Mouse (Mus musculus) hindbrain, embryonic 16.5 days (tissue): ENCODE data around the gene Zfp759. TPM values are rescaled to one million over a fixed set of nuclear protein-coding genes. Genes with fewer than 3 reads are reported as not detected.
"Not testable (repeated sequence)": the region's sequence is repeated elsewhere in the genome, so short reads cannot be mapped to it uniquely, and the experiment has no call there.

Experiments
- ATAC-seq: fragments of 200-750 bp; cut with Nextera tagmentation; 2 replicates; pipeline ENCODE4 v1.8.0; 2017; ENCODE audit warnings: moderate TSS enrichment, moderate library complexity
- H3K27ac ChIP-seq: fragments of 300-500 bp; sonication (generic); 2 replicates; pipeline ENCODE4 v1.5.1; 2014; ENCODE audit warnings: low read depth, mild to moderate bottlenecking, control low read depth, low read length, moderate library complexity
- H3K27me3 ChIP-seq: fragments of 300-500 bp; sonication (generic); replicated peaks from 2 replicates; pipeline ENCODE4 v1.6.1; 2014; ENCODE audit warnings: low read length; ENCODE audit not compliant: control insufficient read depth, insufficient read depth
- H3K36me3 ChIP-seq: fragments of 300-500 bp; sonication (generic); 2 replicates; pipeline ENCODE4 v1.6.1; 2014; ENCODE audit warnings: mild to moderate bottlenecking, low read length, moderate library complexity, mixed read lengths; ENCODE audit not compliant: control insufficient read depth, insufficient read depth
- H3K4me1 ChIP-seq: fragments of 300-500 bp; sonication (generic); 2 replicates; pipeline ENCODE4 v1.6.1; 2014; ENCODE audit warnings: low read depth, low read length; ENCODE audit not compliant: control insufficient read depth, insufficient read depth
- H3K4me2 ChIP-seq: fragments of 300-500 bp; sonication (generic); 2 replicates; pipeline ENCODE4 v1.6.1; 2014; ENCODE audit warnings: mild to moderate bottlenecking, low read length, control low read depth, moderate library complexity
- H3K4me3 ChIP-seq: fragments of 300-500 bp; sonication (generic); 2 replicates; pipeline ENCODE4 v1.5.1; 2014; ENCODE audit warnings: mild to moderate bottlenecking, low read length, control low read depth, moderate library complexity
- H3K9ac ChIP-seq: fragments of 300-500 bp; sonication (generic); 2 replicates; pipeline ENCODE4 v1.6.1; 2014; ENCODE audit warnings: low read depth, mild to moderate bottlenecking, control low read depth, low read length, moderate library complexity
- H3K9me3 ChIP-seq: fragments of 300-500 bp; sonication (generic); 2 replicates; pipeline ENCODE4 v1.6.1; 2014; ENCODE audit warnings: mild to moderate bottlenecking, low read length, moderate library complexity; ENCODE audit not compliant: control insufficient read depth
- WGBS: fragments of 180-500 bp; shearing (Covaris S2); extraction: QIAGEN DNeasy Blood & Tissue Kit; methylation state at CpG from one replicate; pipeline ENCODE4 v1.1.7; 2014; 5-methylcytosine and 5-hydroxymethylcytosine counted together
- polyA plus RNA-seq: library from polyadenylated mRNA; unstranded; fragments of >200 nt; fragmentation: Nextera tagmentation; extraction: Ambion mirVana; gene quantifications from 2 replicates; pipeline ENCODE4 v1.2.1, GENCODE M21; 2015

Zfp759 gene
- 4.6 and 5.0 TPM in 2 replicates for polyA plus RNA-seq

DNA sequence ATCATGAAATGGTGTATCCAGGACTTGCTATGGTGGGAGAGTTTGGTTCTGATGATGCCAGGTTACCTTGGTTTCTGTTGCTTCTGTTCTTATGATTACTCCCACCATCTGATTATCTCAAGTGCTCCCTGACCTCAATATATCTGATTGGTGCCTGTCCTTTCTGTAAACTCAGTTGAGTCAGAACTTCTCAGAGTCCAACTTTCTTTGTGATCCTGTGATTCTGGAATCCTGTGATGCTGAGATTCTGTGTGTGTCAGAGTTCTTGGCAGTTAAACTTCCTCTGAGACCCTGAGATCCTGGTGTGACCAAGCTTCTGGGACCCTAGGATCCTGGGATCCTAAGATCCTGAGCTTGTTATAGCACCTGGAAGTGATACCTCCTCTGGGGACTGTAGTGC, at the start of gene Zfp759:
TSS of gene Zfp759 (plus strand) at position 301 of the 400 bp plus-strand sequence.
- ATAC-seq, H3K4me3 ChIP-seq, H3K27ac ChIP-seq, H3K4me2 ChIP-seq, H3K4me1 ChIP-seq, H3K9ac ChIP-seq, H3K9me3 ChIP-seq, H3K36me3 ChIP-seq, H3K27me3 ChIP-seq: not testable (repeated sequence)

DNA sequence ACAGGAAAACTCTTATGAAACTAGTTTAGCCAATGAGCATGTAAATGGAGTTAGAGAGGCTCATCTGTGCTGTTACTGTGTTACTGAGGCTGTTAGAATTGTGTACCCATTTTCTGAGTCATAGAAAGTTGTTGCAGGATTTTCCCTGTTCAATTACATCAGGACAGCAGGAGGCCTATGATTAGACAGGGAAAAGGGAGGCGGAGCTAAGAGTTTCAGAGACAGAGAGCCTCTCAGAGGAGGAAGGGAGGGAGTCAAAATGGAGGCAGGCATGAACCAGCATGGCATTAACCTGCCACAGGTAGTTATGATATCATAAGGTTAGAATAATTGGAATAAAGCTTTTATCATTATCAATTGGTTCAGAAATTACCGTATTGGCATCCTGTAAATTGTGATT, 48.7 kb upstream of the Zfp759 start:
- WGBS, result 100% methylated on average over 2 of the region's 2 CpGs
- H3K4me2 ChIP-seq, result no peak overlapping the region
- ATAC-seq, result no peak
- no peak overlapping the region for H3K4me3 ChIP-seq
- no peaks in the 10 kb centered on the region for H3K4me1 ChIP-seq
- no peak overlapping the region for H3K27ac ChIP-seq
- peaks cover 54% of the 10 kb centered on the region for H3K36me3 ChIP-seq
- no peaks in the 10 kb centered on the region for H3K27me3 ChIP-seq
- peaks cover 34% of the 10 kb centered on the region for H3K9me3 ChIP-seq
- H3K9ac ChIP-seq, result no peak overlapping the region

DNA sequence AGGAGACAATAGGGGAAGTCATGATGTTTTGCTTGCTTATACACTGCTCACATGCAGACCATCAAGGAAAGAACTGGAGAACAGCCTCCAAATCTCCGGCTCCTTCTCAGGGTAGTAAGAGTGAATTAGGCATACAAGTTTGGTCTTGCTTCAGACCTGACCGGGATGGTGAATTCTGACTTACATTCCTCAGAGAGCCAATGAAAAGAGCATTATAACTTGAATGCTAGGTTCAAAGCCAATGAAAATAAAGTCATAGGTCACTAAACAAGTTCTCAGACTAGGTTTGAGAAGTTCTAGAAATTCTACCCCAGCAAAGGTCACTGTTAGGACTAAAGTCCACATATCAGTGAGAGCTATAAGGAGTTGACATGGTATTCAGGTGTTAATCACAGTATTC, 44.2 kb upstream of the Zfp759 start:
- 98% methylated on average over 2 of the region's 2 CpGs for WGBS
- H3K36me3 ChIP-seq, result peaks cover 29% of the 10 kb centered on the region
- no peaks in the 10 kb centered on the region for H3K27me3 ChIP-seq
- H3K9me3 ChIP-seq, result peaks cover 15% of the 10 kb centered on the region
- no peak overlapping the region for H3K9ac ChIP-seq
- ATAC-seq, result no peak
- H3K4me2 ChIP-seq, result no peak overlapping the region
- no peak overlapping the region for H3K4me3 ChIP-seq
- peaks cover 7% of the 10 kb centered on the region for H3K4me1 ChIP-seq
- H3K27ac ChIP-seq, result no peak overlapping the region

DNA sequence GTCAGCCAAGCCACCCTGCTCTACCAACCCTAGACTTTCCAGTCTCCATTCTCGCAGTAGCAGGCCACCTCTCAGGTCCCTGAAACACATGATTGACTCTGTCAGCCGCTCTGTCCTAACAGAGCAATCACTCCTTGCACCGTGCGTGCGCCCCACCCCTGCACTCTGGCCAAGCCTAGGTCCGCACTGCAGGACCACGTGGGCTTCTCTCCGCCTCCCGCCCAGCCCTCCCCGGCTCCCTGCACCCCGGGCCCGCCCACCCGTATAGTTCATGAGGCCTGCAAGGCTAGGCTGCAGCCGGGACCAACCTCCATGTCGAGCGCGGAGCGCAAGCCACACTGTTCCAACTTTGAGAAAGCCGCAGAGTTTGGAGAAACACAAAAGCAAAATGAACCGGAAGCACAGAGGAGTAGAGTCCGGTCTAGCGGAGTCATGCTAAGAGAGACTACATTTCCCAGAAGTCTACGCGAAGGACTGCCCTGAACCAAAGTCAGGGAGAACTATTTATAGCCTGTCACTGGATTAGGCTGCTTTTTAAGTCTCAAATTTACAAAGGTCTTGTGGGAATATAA, 40.2 kb upstream of the Zfp759 start:
- peak; percentile 99 for ATAC-seq
- peak overlapping the region; percentile 66 for H3K27ac ChIP-seq
- WGBS, result under 1% methylated on average over 24 of the region's 24 CpGs

DNA sequence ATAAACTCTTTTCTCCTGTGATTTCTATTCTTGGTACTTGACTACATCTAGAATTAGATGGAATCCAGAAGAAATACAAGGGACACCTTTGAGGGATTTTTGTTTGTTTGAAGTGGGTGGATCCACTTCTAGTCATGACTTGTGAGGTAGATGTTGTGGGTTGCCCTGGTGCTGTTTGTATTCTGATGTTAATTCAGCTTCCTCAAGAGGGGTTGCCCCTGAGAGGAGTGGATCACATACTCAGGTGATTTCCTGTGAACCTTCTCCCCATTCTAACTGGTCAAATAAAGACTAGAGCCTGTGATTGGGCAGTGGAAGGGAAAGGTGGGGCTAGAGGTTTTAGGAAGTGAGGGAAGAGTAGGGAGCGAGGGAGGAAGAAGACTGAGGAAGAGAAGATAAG, 39.5 kb upstream of the Zfp759 start:
- H3K36me3 ChIP-seq, result peaks cover 6% of the 10 kb centered on the region
- peak overlapping the region; percentile 72 for H3K4me2 ChIP-seq
- peaks cover 1% of the 10 kb centered on the region; the same call in 1 of the 2 replicates for H3K9me3 ChIP-seq
- peak overlapping the region; percentile 79 for H3K9ac ChIP-seq
- peak overlapping the region; percentile 66; the same call in 1 of the 2 replicates for H3K27ac ChIP-seq
- peaks cover 7% of the 10 kb centered on the region for H3K4me1 ChIP-seq
- no peak for ATAC-seq
- peak overlapping the region; percentile 74; the same call in 1 of the 2 replicates for H3K4me3 ChIP-seq
- H3K27me3 ChIP-seq, result no peaks in the 10 kb centered on the region
- 78% methylated on average over 1 of the region's 1 CpGs for WGBS

More for the DNA sequence above, 40.2 kb upstream of the Zfp759 start:
- H3K4me3 ChIP-seq, result peak overlapping the region; percentile 74
- peak overlapping the region; percentile 79 for H3K9ac ChIP-seq
- H3K4me1 ChIP-seq, result peaks cover 7% of the 10 kb centered on the region
- H3K9me3 ChIP-seq, result peaks cover 6% of the 10 kb centered on the region; the same call in 1 of the 2 replicates
- H3K4me2 ChIP-seq, result peak overlapping the region; percentile 72
- H3K27me3 ChIP-seq, result no peaks in the 10 kb centered on the region
- peaks cover 7% of the 10 kb centered on the region for H3K36me3 ChIP-seq

GRCm38 (mm10) chr13:67090154-67090553, 31.3 kb upstream of the Zfp759 start:
- Histone ChIP-seq H3K9me3 (no peaks in the 10 kb centered on the region), H3K4me2 (no peak overlapping the region), H3K4me3 (no peak overlapping the region), H3K27ac (no peak overlapping the region), H3K4me1 (no peaks in the 10 kb centered on the region), H3K27me3 (no peaks in the 10 kb centered on the region), H3K36me3 (no peaks in the 10 kb centered on the region), H3K9ac (no peak overlapping the region)
- no peak for ATAC-seq
- 82% methylated on average over 1 of the region's 1 CpGs for WGBS

DNA sequence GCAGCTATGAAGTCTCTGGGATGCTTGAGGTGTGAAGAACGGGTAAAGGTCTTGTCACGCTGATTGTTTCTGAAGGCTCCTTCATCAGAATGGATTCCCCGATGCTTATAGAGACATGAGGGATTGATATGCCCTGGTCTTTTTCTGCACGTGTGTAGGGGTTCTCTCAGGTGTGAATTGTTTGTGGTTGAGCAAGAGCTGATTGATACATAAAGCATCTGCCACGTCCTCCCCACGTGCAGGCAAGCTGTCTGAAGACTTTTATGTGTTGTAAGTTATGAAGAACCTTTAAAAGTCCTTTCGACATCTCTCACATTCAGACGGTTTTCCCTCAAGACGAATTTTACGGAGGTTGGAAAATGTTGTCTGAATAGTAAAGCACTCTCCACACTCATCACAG, 23.6 kb upstream of the Zfp759 start, which contains the start of gene Zfp708:
TSS of gene Zfp708 (minus strand) at position 101 of the 400 bp plus-strand sequence.
- Histone ChIP-seq H3K4me3 (no peak within 1 kb of the TSS), H3K4me1 (no peaks in the 10 kb centered on the region), H3K9me3 (no peaks in the 10 kb centered on the region), H3K4me2 (no peak within 1 kb of the TSS), H3K27me3 (no peaks in the 10 kb centered on the region), H3K9ac (no peak within 1 kb of the TSS), H3K27ac (no peak within 1 kb of the TSS), H3K36me3 (no peaks in the 10 kb centered on the region)
- WGBS, result 92% methylated on average over 10 of the region's 10 CpGs
- no peak for ATAC-seq

- Histone ChIP-seq H3K27ac (no peak overlapping the region), H3K27me3 (no peaks in the 10 kb centered on the region), H3K9me3 (0 out of 2 replicates have a peak, but pooled peaks cover 2% of the 10 kb centered on the region), H3K4me1 (peaks cover 3% of the 10 kb centered on the region), H3K4me3 (peak overlapping the region; percentile 54), H3K4me2 (peak overlapping the region; percentile 86), H3K9ac (peak overlapping the region; percentile 69), H3K36me3 (peaks cover 2% of the 10 kb centered on the region; the same call in 1 of the 2 replicates)
- WGBS, result 65% methylated on average over 9 of the region's 9 CpGs
- ATAC-seq, result no peak
Observed at GRCm38 (mm10) chr13:67107681-67108080, 13.8 kb upstream of the Zfp759 start.

GRCm38 (mm10) chr13:67108194-67108820, 13.2 kb upstream of the Zfp759 start, which contains the start of gene Gm28557:
TSS of gene Gm28557 (minus strand) at chr13:67108604.
- peak within 1 kb of the TSS; percentile 72 for H3K27ac ChIP-seq
- peak within 1 kb of the TSS; percentile 86 for H3K4me2 ChIP-seq
- WGBS, result 0% methylated on average over 17 of the region's 17 CpGs
- peaks cover 2% of the 10 kb centered on the region; the same call in 1 of the 2 replicates for H3K36me3 ChIP-seq
- no peaks in the 10 kb centered on the region for H3K27me3 ChIP-seq
- 0 out of 2 replicates have a peak, but pooled peaks cover 2% of the 10 kb centered on the region for H3K9me3 ChIP-seq
- peak within 1 kb of the TSS; percentile 69 for H3K9ac ChIP-seq
- H3K4me3 ChIP-seq, result peak within 1 kb of the TSS; percentile 54
- ATAC-seq, result peak; percentile 99
- peaks cover 3% of the 10 kb centered on the region for H3K4me1 ChIP-seq
